Mouse (Mus musculus) C2C12 (cell line): ENCODE data around the gene Rflna.

Source experiments
- CEBPB ChIP-seq: IDR thresholded peaks from one replicate; pipeline ENCODE4 v1.6.1; 2011; ENCODE audit warnings: low read depth, mild to moderate bottlenecking, control low read depth, moderate library complexity
- CTCF ChIP-seq: IDR thresholded peaks from one replicate; pipeline ENCODE4 v1.5.1; 2011; ENCODE audit not compliant: control insufficient read depth, insufficient read depth, insufficient read length
- MAX ChIP-seq: IDR thresholded peaks from one replicate; pipeline ENCODE4 v1.6.1; 2011; ENCODE audit warnings: mild to moderate bottlenecking, control low read depth
- MYOD1 ChIP-seq: IDR thresholded peaks from one replicate; pipeline ENCODE4 v1.6.1; 2011; ENCODE audit warnings: low read depth; ENCODE audit not compliant: control insufficient read depth, insufficient read length
- MYOG ChIP-seq: IDR thresholded peaks from one replicate; pipeline ENCODE4 v1.6.1; 2011; ENCODE audit not compliant: control insufficient read depth, insufficient read length; ENCODE audit errors: extremely low read depth
- USF1 ChIP-seq: IDR thresholded peaks from one replicate; pipeline ENCODE4 v1.6.1; 2011; ENCODE audit warnings: low read depth, mild to moderate bottlenecking, control low read depth, moderate library complexity

DNA sequence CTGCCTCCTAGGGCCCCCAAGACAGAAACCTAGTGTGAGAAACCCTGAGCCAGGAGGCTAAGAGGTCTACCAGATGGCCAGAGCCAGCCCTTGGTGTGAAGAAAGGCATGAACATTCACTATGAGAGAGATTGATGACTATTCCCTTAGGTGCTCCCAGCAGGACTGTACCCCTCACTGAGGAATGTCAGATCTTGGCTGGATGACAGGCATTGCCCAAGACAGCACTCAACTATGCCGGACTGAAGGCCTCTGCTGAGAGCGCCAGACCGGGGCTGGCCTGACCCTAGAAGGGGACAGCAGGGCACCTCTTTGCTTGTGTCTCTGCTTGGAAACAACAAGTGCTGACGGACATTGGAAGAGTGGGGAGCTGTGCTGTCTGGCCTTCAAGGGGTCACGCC is 16.1 kb downstream of the Rflna start:
- TF ChIP-seq CTCF (no peak), CEBPB (no peak), MAX (no peak), MYOD1 (no peak), USF1 (no peak), MYOG (no peak)
